Mouse (Mus musculus): ENCODE measurements around the gene Gm38394. TPM values are rescaled to one million over a fixed set of nuclear protein-coding genes. Genes with fewer than 3 reads are reported as not detected.

Gm38394 gene
- total and polyA plus RNA-seq, 3 experiments, result 2.7 to 8.2 (median 4.7) TPM

DNA sequence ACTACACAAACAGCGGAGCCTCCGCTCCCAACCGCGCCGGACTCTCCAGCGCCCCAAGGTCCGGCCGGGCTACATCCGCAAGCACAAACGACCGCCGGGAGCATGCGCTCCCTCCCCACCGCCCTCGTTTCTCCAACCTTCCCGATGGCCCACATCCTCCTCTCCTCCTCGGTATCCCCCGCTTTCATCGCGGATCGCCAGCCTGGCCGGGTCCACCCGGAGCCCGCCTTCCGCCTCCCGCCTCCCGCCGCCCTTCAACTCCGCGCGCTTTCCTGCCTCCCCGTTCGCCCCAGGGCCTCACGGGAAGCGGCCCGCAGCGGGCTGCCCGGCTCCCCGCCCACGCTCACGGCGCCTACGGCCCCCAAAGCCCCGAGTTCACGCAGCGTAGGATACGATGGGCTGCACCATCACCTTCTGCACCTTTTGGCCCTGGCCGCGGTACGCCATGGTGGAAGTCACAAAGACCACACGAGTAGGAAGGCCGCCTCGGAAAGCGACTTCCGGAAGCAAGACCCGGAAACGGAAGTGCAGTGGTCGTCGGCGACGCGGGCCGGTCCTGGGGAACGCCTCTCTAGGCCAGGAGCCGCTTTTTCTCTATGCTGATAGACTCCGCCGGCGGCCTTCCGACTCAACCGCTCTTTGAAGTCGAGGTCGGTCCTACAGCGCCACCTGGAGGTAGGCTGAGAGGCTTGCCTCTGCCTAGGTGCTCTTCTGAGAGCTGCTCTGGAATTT is 51.2 kb downstream of the Gm38394 start, which contains the start of gene Snrpe (continued):
- TF ChIP-seq SMC3 (IDR thresholded peaks at IDR 0.05; ENCODE audit: low read depth, low read length) (peak; percentile 87), POLR2A (IDR thresholded peaks at IDR 0.05; ENCODE audit: low read depth, low read length) (peak; percentile 90), EP300 (IDR thresholded peaks at IDR 0.05; ENCODE audit: low read length) (no peak), MXI1 (IDR thresholded peaks at IDR 0.05; ENCODE audit: low read depth, low read length) (peak; percentile 76), NRF1 (IDR thresholded peaks at IDR 0.05; ENCODE audit: low read depth, low read length) (peak; percentile 65), MEF2A (IDR thresholded peaks at IDR 0.05; ENCODE audit: borderline replicate concordance, low read depth, low read length) (peak; percentile 58; the same call in 1 of the 2 replicates)

DNA sequence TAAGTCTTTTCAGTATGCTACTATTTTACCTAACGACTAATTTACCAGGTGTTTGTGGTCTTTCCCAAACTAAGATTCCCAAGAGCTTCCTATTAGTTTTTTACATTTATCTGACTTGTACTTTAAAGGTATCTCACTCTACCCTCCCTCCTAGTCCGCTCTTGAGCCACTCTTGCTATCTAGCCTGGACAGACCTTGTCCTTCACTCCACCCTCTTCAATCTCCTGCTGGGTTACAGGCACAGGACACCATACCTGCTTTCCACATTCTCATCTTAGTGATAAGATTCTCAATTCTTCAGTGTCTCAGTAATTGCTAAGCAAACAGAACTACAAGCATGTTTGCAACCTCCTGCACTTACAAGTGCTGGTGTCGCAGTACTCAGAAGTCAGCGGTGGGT is 57.9 kb downstream of the Gm38394 start:
- Histone ChIP-seq H3K79me2 (replicated peaks; ENCODE audit: control insufficient read depth, extremely low read depth, insufficient read depth, poor library complexity, severe bottlenecking) (peaks cover 15% of the 10 kb centered on the region), H3K27me3 (replicated peaks) (no peaks in the 10 kb centered on the region), H3K36me3 (replicated peaks in 1 of 2; ENCODE audit: control insufficient read depth in 1 of 2, insufficient read depth in 1 of 2, low read length in 1 of 2) (peaks cover 59 to 94% of the 10 kb centered on the region in 2 experiments), H3K9me3 (replicated peaks; ENCODE audit: low read length) (no peaks in the 10 kb centered on the region), H3K4me3 (replicated peaks in 1 of 3; ENCODE audit: low read depth in 2 of 3, low read length in 2 of 3, poor library complexity in 1 of 3) (no peak overlapping the region), H3K4me1 (ENCODE audit: control insufficient read depth in 1 of 2, insufficient read depth in 2 of 2) (peaks cover 0 to 14% of the 10 kb centered on the region in 2 experiments; a peak in 1 of 4 replicates), H3K9ac (ENCODE audit: insufficient read depth, low read depth) (no peak overlapping the region), H3K4me2 (ENCODE audit: insufficient read depth, low read depth, poor library complexity, severe bottlenecking) (no peak overlapping the region), H3K27ac (ENCODE audit: insufficient read depth, low read depth) (no peak overlapping the region)
- in situ Hi-C loops (cut with MboI; ENCODE audit: low pct_ligation_motif_present, low pct_unique_long_range_greater_than_20kb, low sequenced_read_pairs), result loop anchor here (10.0 to 25.0 kb wide), 2 partner anchors 278 to 416 kb away; partner anchors contain the start of gene Kiss1
- DNase-seq (ENCODE audit: extremely low read depth), result no peak
- TF ChIP-seq MAZ (IDR thresholded peaks at IDR 0.05; ENCODE audit: low read depth, low read length), result no peak
- TF ChIP-seq USF2 (conservative IDR thresholded peaks at IDR 0.05; ENCODE audit: low read depth, low read length), result no peak
- no peak for TF ChIP-seq RCOR1 (conservative IDR thresholded peaks at IDR 0.05; ENCODE audit: low read depth, low read length)
- no peak for TF ChIP-seq ETS1 (conservative IDR thresholded peaks at IDR 0.05; ENCODE audit: low read depth, low read length)
- no peak for TF ChIP-seq KAT2A (IDR thresholded peaks at IDR 0.05; ENCODE audit: insufficient replicate concordance, low read length)
- no peak for TF ChIP-seq JUN (IDR thresholded peaks at IDR 0.05; ENCODE audit: insufficient read depth, low read depth, low read length)
- TF ChIP-seq TBP (conservative IDR thresholded peaks at IDR 0.05; ENCODE audit: low read depth, low read length), result no peak
- no peak for TF ChIP-seq HCFC1 (IDR thresholded peaks at IDR 0.05; ENCODE audit: low read depth, low read length)
- TF ChIP-seq MYC (IDR thresholded peaks at IDR 0.05; ENCODE audit: low read depth, low read length), result no peak
- no peak for TF ChIP-seq ZC3H11A (IDR thresholded peaks at IDR 0.05; ENCODE audit: low read depth, low read length)
- no peak for TF ChIP-seq CTCF (conservative IDR thresholded peaks at IDR 0.05 in 1 of 2, IDR thresholded peaks at IDR 0.05 in 1 of 2; ENCODE audit: low read depth in 2 of 2, low read length in 2 of 2)
- TF ChIP-seq TCF12 (IDR thresholded peaks at IDR 0.05; ENCODE audit: low read depth, low read length), result no peak
- no peak for TF ChIP-seq PAX5 (IDR thresholded peaks at IDR 0.05; ENCODE audit: low read length)
- no peak for TF ChIP-seq ZMIZ1 (IDR thresholded peaks at IDR 0.05; ENCODE audit: low read depth, low read length)
- dilution Hi-C loops (cut with MboI; ENCODE audit: extremely low pct_ligation_motif_present, extremely low pct_unique_long_range_greater_than_20kb, low sequenced_read_pairs), result no loop called here
